Mouse (Mus musculus): ENCODE measurements around the gene Akap11. TPM values are rescaled to one million over a fixed set of nuclear protein-coding genes. Genes with fewer than 3 reads are reported as not detected.

Gene Akap11
- 12.9 TPM for polyA plus RNA-seq (2017; shearing (Covaris generic))

GRCm38 (mm10) chr14:78536281-78537165 is at the start of gene Akap11:
TSS of gene Akap11 (minus strand) at chr14:78536808.

Other genes starting within 250 kb of the Akap11 start
- gene Tnfsf11, start 228.8 kb downstream of the Akap11 start, polyA plus RNA-seq (2017; shearing (Covaris generic)): 14.2 TPM
- gene Dgkh, start 196.0 kb upstream of the Akap11 start, polyA plus RNA-seq (2017; shearing (Covaris generic)): 11.0 TPM

All from activated CD4-positive, CD25-positive, alpha-beta regulatory T cell, adult 9 weeks (primary cell).